Mouse (Mus musculus): ENCODE measurements around the gene Arhgef18. TPM values are rescaled to one million over a fixed set of nuclear protein-coding genes. Genes with fewer than 3 reads are reported as not detected.

The Arhgef18 gene
- polyA plus RNA-seq, 2 experiments, result 2.0 to 3.6 TPM

- ATAC-seq (ENCODE audit: insufficient read depth) (no peak), DNase-seq (ENCODE audit: low read depth in 3 of 3, low spot score in 3 of 3) (no peak)
- Histone ChIP-seq H3K27me3 (ENCODE audit: control insufficient read depth, insufficient read depth, low read length) (no peaks in the 10 kb centered on the region), H3K4me3 (ENCODE audit: insufficient read depth in 1 of 2, low read depth in 2 of 2, low read length in 2 of 2) (no peak overlapping the region), H3K4me1 (replicated peaks; ENCODE audit: control insufficient read depth in 2 of 2, insufficient read depth in 2 of 2, low read length in 1 of 2) (no peaks in the 10 kb centered on the region), H3K36me3 (replicated peaks; ENCODE audit: control insufficient read depth, insufficient read depth, low read depth) (no peaks in the 10 kb centered on the region; the same call in 1 of the 2 replicates), H3K9ac (replicated peaks) (no peak overlapping the region), H3K27ac (no peak overlapping the region), H3K9me3 (ENCODE audit: control insufficient read depth, low read length) (no peaks in the 10 kb centered on the region), H3K4me2 (ENCODE audit: low read depth) (no peak overlapping the region)
- TF ChIP-seq EP300 (IDR thresholded peaks at IDR 0.05; ENCODE audit: low read depth) (no peak), CTCF (IDR thresholded peaks at IDR 0.05; ENCODE audit: low read depth) (no peak)
- 88% methylated on average over 25 of the region's 25 CpGs for WGBS (ENCODE audit: insufficient replicate concordance)
Observed at GRCm38 (mm10) chr8:3451992-3452391, 59.2 kb downstream of the Arhgef18 start.

DNA sequence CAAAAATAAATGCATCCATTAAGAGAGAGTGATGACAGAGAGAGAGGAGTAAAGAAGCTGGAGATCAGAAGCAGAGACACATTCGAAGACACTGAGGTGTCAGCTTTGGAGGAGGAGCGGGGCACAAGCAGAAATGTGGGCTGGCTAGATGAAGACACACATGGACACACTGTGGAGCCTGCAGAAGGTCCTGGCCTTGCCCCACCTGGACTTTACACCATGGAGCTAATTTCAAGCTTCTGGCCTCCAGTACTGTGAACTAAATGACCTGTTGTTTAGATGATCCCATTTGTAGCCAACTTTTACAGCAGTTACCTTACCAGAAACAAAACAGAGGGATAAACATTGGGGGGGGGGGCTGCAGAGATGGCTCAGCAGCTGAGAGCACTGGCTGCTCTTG is 70.4 kb downstream of the Arhgef18 start:
- H3K36me3 ChIP-seq (replicated peaks; ENCODE audit: control insufficient read depth, insufficient read depth, low read depth), result no peaks in the 10 kb centered on the region
- no peak overlapping the region for H3K27ac ChIP-seq
- TF ChIP-seq CTCF (IDR thresholded peaks at IDR 0.05; ENCODE audit: low read depth) (no peak), EP300 (IDR thresholded peaks at IDR 0.05; ENCODE audit: low read depth) (no peak)
- H3K27me3 ChIP-seq (ENCODE audit: control insufficient read depth, insufficient read depth, low read length), result no peaks in the 10 kb centered on the region
- 69% methylated on average over 2 of the region's 2 CpGs for WGBS (ENCODE audit: insufficient replicate concordance)
- H3K4me2 ChIP-seq (ENCODE audit: low read depth), result no peak overlapping the region
- DNase-seq (ENCODE audit: low read depth in 3 of 3, low spot score in 3 of 3) (no peak), ATAC-seq (ENCODE audit: insufficient read depth) (no peak)
- H3K9ac ChIP-seq (replicated peaks), result no peak overlapping the region
- H3K4me3 ChIP-seq (ENCODE audit: insufficient read depth in 1 of 2, low read depth in 2 of 2, low read length in 2 of 2), result no peak overlapping the region
- H3K9me3 ChIP-seq (ENCODE audit: control insufficient read depth, low read length), result no peaks in the 10 kb centered on the region
- H3K4me1 ChIP-seq (replicated peaks; ENCODE audit: control insufficient read depth in 2 of 2, insufficient read depth in 2 of 2, low read length in 1 of 2), result peaks cover 0 to 13% of the 10 kb centered on the region in 2 experiments; a peak in 2 of 4 replicates

- no peak overlapping the region for H3K9ac ChIP-seq (replicated peaks)
- no peak overlapping the region for H3K27ac ChIP-seq
- no peaks in the 10 kb centered on the region for H3K27me3 ChIP-seq (ENCODE audit: control insufficient read depth, insufficient read depth, low read length)
Observed at GRCm38 (mm10) chr8:3464309-3464708, 71.5 kb downstream of the Arhgef18 start.

DNA sequence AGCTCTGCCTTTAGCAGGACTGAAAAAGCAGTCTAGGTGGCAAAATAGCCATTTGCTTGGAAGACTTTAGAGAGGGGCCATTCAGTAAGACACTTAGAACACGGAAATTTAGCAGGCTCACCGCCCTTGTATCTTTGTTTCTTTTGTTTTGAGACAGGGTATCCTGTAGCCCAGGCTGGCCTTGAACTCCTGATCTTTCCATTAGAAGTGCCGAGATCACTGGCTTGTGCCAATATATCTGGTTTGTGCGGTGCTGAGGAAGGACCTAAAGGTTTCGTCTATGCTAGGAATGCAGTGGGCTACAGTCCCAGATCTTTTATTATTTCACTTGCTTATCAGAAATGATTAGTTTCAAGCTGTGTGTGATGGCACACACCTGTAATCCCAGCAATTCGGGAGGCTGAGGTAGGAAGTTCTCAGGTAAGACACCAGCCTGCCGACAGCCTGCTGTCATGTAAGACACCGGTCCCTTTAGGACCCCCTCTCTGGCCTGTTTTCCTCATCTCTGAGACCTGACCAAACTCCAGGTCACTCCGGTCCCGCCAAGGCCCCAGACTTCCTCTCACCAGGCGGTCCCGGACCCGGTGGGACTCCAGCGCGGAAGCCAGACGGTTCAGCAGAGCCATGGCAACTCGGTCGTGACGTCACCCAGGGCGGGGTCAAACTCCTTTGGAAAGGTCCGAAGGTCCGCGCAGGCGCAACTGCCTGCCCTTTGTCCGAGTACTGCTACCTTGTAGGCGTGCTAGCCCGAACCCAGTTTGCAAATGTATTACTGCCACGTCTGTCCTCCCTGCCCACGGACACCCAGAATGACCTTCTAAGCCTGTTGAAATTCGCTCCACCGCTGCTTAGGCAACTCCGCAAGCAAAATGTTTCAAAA is 74.4 kb downstream of the Arhgef18 start, which contains the start of gene Pex11g:
Gene Pex11g (minus strand): TSS at position 675 of the 880 bp plus-strand sequence.
- Histone ChIP-seq H3K27me3 (ENCODE audit: control insufficient read depth, insufficient read depth, low read length) (no peaks in the 10 kb centered on the region), H3K27ac (no peak within 1 kb of the TSS), H3K4me2 (ENCODE audit: low read depth) (peak within 1 kb of the TSS; percentile 72), H3K4me3 (ENCODE audit: insufficient read depth in 1 of 2, low read depth in 2 of 2, low read length in 2 of 2) (peak within 1 kb of the TSS; percentile 47 to 84), H3K4me1 (replicated peaks; ENCODE audit: control insufficient read depth in 2 of 2, insufficient read depth in 2 of 2, low read length in 1 of 2) (peaks cover 0 to 15% of the 10 kb centered on the region in 2 experiments; a peak in 2 of 4 replicates), H3K9ac (replicated peaks) (peak within 1 kb of the TSS; percentile 24), H3K36me3 (replicated peaks; ENCODE audit: control insufficient read depth, insufficient read depth, low read depth) (no peaks in the 10 kb centered on the region), H3K9me3 (ENCODE audit: control insufficient read depth, low read length) (no peaks in the 10 kb centered on the region)
- DNase-seq (ENCODE audit: low read depth in 3 of 3, low spot score in 3 of 3) (peak; percentile 86 to 88 (median 87)), ATAC-seq (ENCODE audit: insufficient read depth) (peak; percentile 86)
- TF ChIP-seq EP300 (IDR thresholded peaks at IDR 0.05; ENCODE audit: low read depth), result no peak
- 7% methylated on average over 32 of the region's 32 CpGs for WGBS (ENCODE audit: insufficient replicate concordance)

More at GRCm38 (mm10) chr8:3464309-3464708, 71.5 kb downstream of the Arhgef18 start:
- H3K4me2 ChIP-seq (ENCODE audit: low read depth), result no peak overlapping the region
- H3K4me3 ChIP-seq (ENCODE audit: insufficient read depth in 1 of 2, low read depth in 2 of 2, low read length in 2 of 2), result no peak overlapping the region
- H3K4me1 ChIP-seq (replicated peaks; ENCODE audit: control insufficient read depth in 2 of 2, insufficient read depth in 2 of 2, low read length in 1 of 2), result peaks cover 0 to 15% of the 10 kb centered on the region in 2 experiments; a peak in 2 of 4 replicates
- TF ChIP-seq CTCF (IDR thresholded peaks at IDR 0.05; ENCODE audit: low read depth) (peak; percentile 75), EP300 (IDR thresholded peaks at IDR 0.05; ENCODE audit: low read depth) (no peak)
- WGBS (ENCODE audit: insufficient replicate concordance), result 50% methylated on average over 5 of the region's 5 CpGs
- DNase-seq (ENCODE audit: low read depth in 3 of 3, low spot score in 3 of 3) (peak in 1 of 3 experiments; percentile 43), ATAC-seq (ENCODE audit: insufficient read depth) (no peak)
- H3K36me3 ChIP-seq (replicated peaks; ENCODE audit: control insufficient read depth, insufficient read depth, low read depth), result no peaks in the 10 kb centered on the region
- H3K9me3 ChIP-seq (ENCODE audit: control insufficient read depth, low read length), result no peaks in the 10 kb centered on the region

GRCm38 (mm10) chr8:3467886-3468545 is 75.2 kb downstream of the Arhgef18 start:
- DNase-seq (ENCODE audit: low read depth in 3 of 3, low spot score in 3 of 3), result no peak
- H3K27ac ChIP-seq, result no peak overlapping the region

More at GRCm38 (mm10) chr8:3467886-3468545, 75.2 kb downstream of the Arhgef18 start:
- Histone ChIP-seq H3K36me3 (replicated peaks; ENCODE audit: control insufficient read depth, insufficient read depth, low read depth) (no peaks in the 10 kb centered on the region), H3K9ac (replicated peaks) (peak overlapping the region; percentile 24), H3K9me3 (ENCODE audit: control insufficient read depth, low read length) (no peaks in the 10 kb centered on the region), H3K4me1 (replicated peaks; ENCODE audit: control insufficient read depth in 2 of 2, insufficient read depth in 2 of 2, low read length in 1 of 2) (peaks cover 0 to 15% of the 10 kb centered on the region in 2 experiments; a peak in 2 of 4 replicates), H3K4me2 (ENCODE audit: low read depth) (peak overlapping the region; percentile 72), H3K27me3 (ENCODE audit: control insufficient read depth, insufficient read depth, low read length) (no peaks in the 10 kb centered on the region), H3K4me3 (ENCODE audit: insufficient read depth in 1 of 2, low read depth in 2 of 2, low read length in 2 of 2) (peak overlapping the region; percentile 47 to 84)
- WGBS (ENCODE audit: insufficient replicate concordance), result 46% methylated on average over 9 of the region's 9 CpGs
- no peak for TF ChIP-seq EP300 (IDR thresholded peaks at IDR 0.05; ENCODE audit: low read depth)
- TF ChIP-seq CTCF (IDR thresholded peaks at IDR 0.05; ENCODE audit: low read depth), result no peak
- ATAC-seq (ENCODE audit: insufficient read depth), result no peak
